Mouse (Mus musculus) cortical plate, adult 2 months (tissue): ENCODE results near the gene Erv3.

Experiments used
- CTCF ChIP-seq: fragments of 200-500 bp; IDR thresholded peaks from 2 replicates; pipeline ENCODE4 v1.5.1; 2011; ENCODE audit warnings: mild to moderate bottlenecking, control low read depth, low read length; ENCODE audit not compliant: insufficient read depth; ENCODE audit errors: extremely low read depth
- POLR2A ChIP-seq: fragments of 200-500 bp; IDR thresholded peaks from 2 replicates; pipeline ENCODE4 v1.6.1; 2011; ENCODE audit warnings: mild to moderate bottlenecking, low read length, control low read depth; ENCODE audit not compliant: insufficient read depth; ENCODE audit errors: extremely low read depth

DNA sequence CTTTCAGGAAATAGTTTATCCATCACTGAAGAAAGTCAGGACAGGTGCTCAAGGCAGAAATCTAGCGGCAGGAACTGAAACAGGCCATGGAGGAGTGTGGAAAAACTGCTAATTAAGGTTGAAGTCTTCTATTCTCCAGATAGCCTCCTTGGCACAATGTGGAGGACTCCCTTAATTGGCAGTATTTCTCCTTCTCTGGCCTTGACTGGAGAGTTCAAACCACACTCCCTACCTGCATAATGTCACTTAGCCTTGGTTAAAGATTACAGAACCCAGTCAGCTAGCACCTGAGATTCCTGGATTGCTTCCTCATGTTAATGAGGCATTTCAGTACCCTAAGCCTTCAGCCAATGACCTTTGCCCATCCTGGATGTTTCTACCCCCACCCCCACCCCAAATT lies 25.3 kb downstream of the Erv3 start:
- no peak for TF ChIP-seq CTCF
- TF ChIP-seq POLR2A, result no peak
